Mouse (Mus musculus): Measurements from ENCODE around the gene Ahsa2. TPM values are rescaled to one million over a fixed set of nuclear protein-coding genes. Genes with fewer than 3 reads are reported as not detected.
"Not testable (repeated sequence)": the region's sequence is repeated elsewhere in the genome, so short reads cannot be mapped to it uniquely, and the experiment has no call there.

Gene Ahsa2
- polyA plus RNA-seq, 1 experiment from 2014 or later = 52.6 TPM

DNA sequence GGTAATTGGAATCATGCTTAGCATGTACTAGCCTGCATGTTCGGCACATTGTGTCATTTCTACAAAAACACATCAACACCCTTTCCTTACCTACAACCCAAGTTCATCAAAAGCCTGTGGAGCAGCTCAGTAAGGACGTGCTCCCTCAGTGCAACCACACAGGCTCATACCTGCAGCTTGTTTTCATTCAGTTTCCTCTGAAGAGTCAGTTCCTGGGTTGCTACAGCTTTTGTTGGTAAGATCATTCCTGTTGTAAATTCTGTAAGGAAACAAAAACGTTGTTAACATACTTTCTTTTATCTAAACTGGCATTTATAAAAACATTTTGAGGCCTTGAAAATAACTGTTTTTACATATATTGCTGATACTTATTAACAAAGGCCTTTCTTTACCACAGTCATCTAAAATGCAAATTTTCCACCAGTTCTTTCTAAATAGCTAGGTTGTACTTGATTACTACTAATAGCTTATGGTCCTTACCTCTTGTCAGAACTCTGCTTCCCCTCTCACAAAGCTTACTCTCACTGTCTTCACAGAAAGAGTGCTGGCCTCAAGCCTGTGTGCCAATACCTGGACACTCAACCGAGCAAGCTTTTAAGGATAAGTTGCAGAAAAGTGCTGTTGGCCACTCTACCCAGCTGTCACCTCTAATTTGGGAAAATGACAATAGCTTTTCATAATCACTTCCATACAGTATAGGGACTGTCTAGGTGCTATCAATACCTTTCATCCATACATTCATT is 5.6 kb downstream of the Ahsa2 start:
- peaks cover 21% of the 10 kb centered on the region for H3K4me1 ChIP-seq
- 80% methylated on average over 4 of the region's 4 CpGs for WGBS
- H3K4me2 ChIP-seq = no peak overlapping the region
- H3K27me3 ChIP-seq (replicated peaks) = no peaks in the 10 kb centered on the region
- no peak overlapping the region for H3K9ac ChIP-seq
- no peak for ATAC-seq (ENCODE audit: extremely low read depth, insufficient number of reproducible peaks, low FRiP score, low TSS enrichment)
- H3K36me3 ChIP-seq = peaks cover 90% of the 10 kb centered on the region
- H3K9me3 ChIP-seq = no peaks in the 10 kb centered on the region
- no peak overlapping the region for H3K4me3 ChIP-seq
- H3K27ac ChIP-seq (replicated peaks) = no peak overlapping the region

- H3K27me3 ChIP-seq (replicated peaks) = no peaks in the 10 kb centered on the region
- peaks cover 94% of the 10 kb centered on the region for H3K36me3 ChIP-seq
- H3K9ac ChIP-seq = no peak overlapping the region
- no peaks in the 10 kb centered on the region for H3K9me3 ChIP-seq
- no peak for ATAC-seq (ENCODE audit: extremely low read depth, insufficient number of reproducible peaks, low FRiP score, low TSS enrichment)
- no peak overlapping the region for H3K4me3 ChIP-seq
- no peaks in the 10 kb centered on the region for H3K4me1 ChIP-seq
- WGBS = 70% methylated on average over 1 of the region's 1 CpGs
- no peak overlapping the region for H3K27ac ChIP-seq (replicated peaks)
- no peak overlapping the region for H3K4me2 ChIP-seq
These were observed 7.9 kb downstream of the Ahsa2 start for GRCm38 (mm10) chr11:23489955-23490354.

- not testable (repeated sequence) for H3K27me3 ChIP-seq (replicated peaks); H3K4me3 ChIP-seq; H3K9ac ChIP-seq; ATAC-seq (ENCODE audit: extremely low read depth, insufficient number of reproducible peaks, low FRiP score, low TSS enrichment); H3K27ac ChIP-seq (replicated peaks); H3K9me3 ChIP-seq; H3K4me1 ChIP-seq; H3K4me2 ChIP-seq
- WGBS = 90% methylated on average over 2 of the region's 2 CpGs
- peaks cover 72% of the 10 kb centered on the region for H3K36me3 ChIP-seq
These were observed 32.0 kb downstream of the Ahsa2 start for GRCm38 (mm10) chr11:23465862-23466261.

Small RNA genes lying within 50 kb of the gene (microRNA-seq; reads per million reads assigned to microRNA genes)
- gene Gm47279 = not detected

Other genes with a start within 250 kb of the Ahsa2 start
- gene Xpo1, start 242.0 kb downstream of the Ahsa2 start, polyA plus RNA-seq (2015; fragmentation: Nextera tagmentation; extraction: Ambion mirVana) = 51.9 and 52.8 TPM in 2 replicates
- gene Usp34, start 191.1 kb downstream of the Ahsa2 start, polyA plus RNA-seq (2015; fragmentation: Nextera tagmentation; extraction: Ambion mirVana) = 14.0 and 14.6 TPM in 2 replicates
- gene 1700093K21Rik, start 23.1 kb upstream of the Ahsa2 start, polyA plus RNA-seq (2015; fragmentation: Nextera tagmentation; extraction: Ambion mirVana) = not detected in 2 replicates
- 12.6 and 14.2 TPM in 2 replicates for gene 0610010F05Rik, start 135.6 kb upstream of the Ahsa2 start, polyA plus RNA-seq (2015; fragmentation: Nextera tagmentation; extraction: Ambion mirVana)
- gene Pus10, start 167.6 kb upstream of the Ahsa2 start, polyA plus RNA-seq (2015; fragmentation: Nextera tagmentation; extraction: Ambion mirVana) = 11.8 and 12.0 TPM in 2 replicates
- 24.9 and 26.0 TPM in 2 replicates for gene Pex13, start 167.9 kb upstream of the Ahsa2 start, polyA plus RNA-seq (2015; fragmentation: Nextera tagmentation; extraction: Ambion mirVana)